Mouse (Mus musculus): ENCODE data around the gene Nfatc2. TPM values are rescaled to one million over a fixed set of nuclear protein-coding genes. Genes with fewer than 3 reads are reported as not detected.

Nfatc2 gene
- polyA plus RNA-seq, 1 experiment = 1.0 TPM

DNA sequence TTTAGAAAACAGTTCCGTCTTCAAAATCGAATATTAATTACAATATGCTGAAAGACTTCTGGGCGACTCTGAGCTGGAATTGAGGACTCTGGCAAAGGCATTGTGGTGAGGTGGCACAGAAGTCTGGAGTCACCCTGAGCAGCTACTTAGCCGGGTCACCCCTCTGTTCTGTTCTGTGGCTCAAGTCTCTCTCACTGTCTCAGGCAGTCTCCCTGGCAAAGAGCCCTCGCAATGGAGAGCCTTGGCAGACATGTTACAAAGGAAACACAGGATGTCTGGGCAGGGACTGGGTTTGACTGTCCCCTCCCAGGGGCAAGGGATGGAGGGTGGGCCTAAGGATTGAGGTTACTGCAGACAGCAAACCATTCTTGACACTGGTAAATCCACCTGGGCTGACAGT is 135.8 kb downstream of the Nfatc2 start:
- TF ChIP-seq FLI1 (IDR thresholded peaks at IDR 0.05; ENCODE audit: low read length) (no peak), GATA1 (IDR thresholded peaks at IDR 0.05; ENCODE audit: borderline replicate concordance, low read length) (no peak)
- H3K4me1 ChIP-seq = peaks cover 45% of the 10 kb centered on the region
- H3K27me3 ChIP-seq (replicated peaks) = peaks cover 43% of the 10 kb centered on the region
- no peaks in the 10 kb centered on the region for H3K36me3 ChIP-seq (replicated peaks; ENCODE audit: low read length)
- no peaks in the 10 kb centered on the region for H3K9me3 ChIP-seq
- H3K4me3 ChIP-seq (replicated peaks) = no peak overlapping the region

DNA sequence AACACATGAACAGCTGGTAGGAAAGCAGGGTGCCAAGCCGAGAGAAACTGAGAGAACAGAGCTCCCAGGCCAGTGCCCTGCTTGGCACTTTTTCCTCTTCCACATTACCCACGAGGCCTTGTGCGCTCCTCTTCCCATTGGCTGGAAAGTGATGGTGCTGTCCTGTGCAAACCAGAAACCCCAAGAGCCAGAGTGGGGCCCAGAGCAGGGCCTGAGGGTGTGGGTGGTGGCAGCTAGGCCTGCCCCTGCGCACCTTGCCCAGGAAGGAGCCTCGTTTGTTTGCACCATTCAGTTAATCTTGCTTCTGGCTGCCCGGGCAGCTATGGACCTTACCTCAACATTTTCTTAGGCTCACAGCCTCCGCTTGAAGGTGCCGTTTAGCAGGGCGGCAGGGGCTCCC is 139.6 kb downstream of the Nfatc2 start:
- Histone ChIP-seq H3K4me3 (replicated peaks) (no peak overlapping the region), H3K4me1 (peaks cover 73% of the 10 kb centered on the region), H3K36me3 (replicated peaks; ENCODE audit: low read length) (no peaks in the 10 kb centered on the region), H3K9me3 (no peaks in the 10 kb centered on the region), H3K27me3 (replicated peaks) (peaks cover 23% of the 10 kb centered on the region)
- no peak for TF ChIP-seq GATA1 (IDR thresholded peaks at IDR 0.05; ENCODE audit: borderline replicate concordance, low read length)
- TF ChIP-seq FLI1 (IDR thresholded peaks at IDR 0.05; ENCODE audit: low read length) = no peak

DNA sequence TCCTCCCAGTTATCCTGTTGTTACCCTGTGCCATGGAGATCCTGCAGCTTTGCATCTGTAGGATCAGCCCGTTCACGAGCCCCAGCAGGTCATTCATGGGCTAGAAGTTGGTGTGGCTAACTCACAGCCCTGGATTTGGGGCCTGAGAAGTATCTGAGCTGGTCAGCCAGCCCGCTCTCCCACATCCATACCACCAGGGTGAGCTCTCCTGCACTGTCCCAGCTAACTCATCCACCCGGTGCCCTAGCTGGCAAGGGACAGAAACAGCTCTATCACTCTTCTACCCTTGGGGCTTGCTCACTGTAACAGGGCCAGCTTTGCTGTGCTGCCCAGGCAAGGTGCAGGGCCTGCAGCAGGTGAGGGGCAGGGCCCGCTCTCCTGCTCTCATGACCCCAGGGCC is 141.8 kb downstream of the Nfatc2 start:
- Histone ChIP-seq H3K27me3 (replicated peaks) (peaks cover 30% of the 10 kb centered on the region), H3K4me1 (peaks cover 80% of the 10 kb centered on the region), H3K4me3 (replicated peaks) (peak overlapping the region; percentile 69), H3K9me3 (0 out of 2 replicates have a peak, but pooled peaks cover 5% of the 10 kb centered on the region), H3K36me3 (replicated peaks; ENCODE audit: low read length) (no peaks in the 10 kb centered on the region)
- TF ChIP-seq FLI1 (IDR thresholded peaks at IDR 0.05; ENCODE audit: low read length) (no peak), GATA1 (IDR thresholded peaks at IDR 0.05; ENCODE audit: borderline replicate concordance, low read length) (no peak)

DNA sequence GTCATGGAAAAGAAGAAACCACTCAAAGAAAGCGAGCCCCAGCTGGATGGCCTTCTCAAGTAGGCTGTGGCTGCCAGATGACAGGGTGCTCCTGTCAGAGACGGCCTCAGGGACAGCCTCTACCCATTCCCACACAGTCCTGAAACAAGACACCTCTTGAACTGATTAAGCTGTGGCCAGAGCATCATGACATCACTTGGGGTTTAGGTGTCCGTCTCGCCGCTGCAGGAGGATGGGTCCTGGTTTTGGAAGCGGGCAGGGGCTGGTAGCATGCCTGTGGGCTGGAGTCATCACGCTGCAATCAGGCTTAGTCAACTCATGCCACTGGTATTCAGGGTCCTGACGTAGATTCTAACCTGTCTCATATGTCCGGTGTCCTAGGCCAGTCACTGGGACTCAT is 142.9 kb downstream of the Nfatc2 start:
- Histone ChIP-seq H3K4me1 (peaks cover 79% of the 10 kb centered on the region), H3K27me3 (replicated peaks) (peaks cover 33% of the 10 kb centered on the region), H3K4me3 (replicated peaks) (no peak overlapping the region), H3K36me3 (replicated peaks; ENCODE audit: low read length) (no peaks in the 10 kb centered on the region), H3K9me3 (peaks cover 12% of the 10 kb centered on the region)
- no peak for TF ChIP-seq GATA1 (IDR thresholded peaks at IDR 0.05; ENCODE audit: borderline replicate concordance, low read length)
- TF ChIP-seq FLI1 (IDR thresholded peaks at IDR 0.05; ENCODE audit: low read length) = no peak

DNA sequence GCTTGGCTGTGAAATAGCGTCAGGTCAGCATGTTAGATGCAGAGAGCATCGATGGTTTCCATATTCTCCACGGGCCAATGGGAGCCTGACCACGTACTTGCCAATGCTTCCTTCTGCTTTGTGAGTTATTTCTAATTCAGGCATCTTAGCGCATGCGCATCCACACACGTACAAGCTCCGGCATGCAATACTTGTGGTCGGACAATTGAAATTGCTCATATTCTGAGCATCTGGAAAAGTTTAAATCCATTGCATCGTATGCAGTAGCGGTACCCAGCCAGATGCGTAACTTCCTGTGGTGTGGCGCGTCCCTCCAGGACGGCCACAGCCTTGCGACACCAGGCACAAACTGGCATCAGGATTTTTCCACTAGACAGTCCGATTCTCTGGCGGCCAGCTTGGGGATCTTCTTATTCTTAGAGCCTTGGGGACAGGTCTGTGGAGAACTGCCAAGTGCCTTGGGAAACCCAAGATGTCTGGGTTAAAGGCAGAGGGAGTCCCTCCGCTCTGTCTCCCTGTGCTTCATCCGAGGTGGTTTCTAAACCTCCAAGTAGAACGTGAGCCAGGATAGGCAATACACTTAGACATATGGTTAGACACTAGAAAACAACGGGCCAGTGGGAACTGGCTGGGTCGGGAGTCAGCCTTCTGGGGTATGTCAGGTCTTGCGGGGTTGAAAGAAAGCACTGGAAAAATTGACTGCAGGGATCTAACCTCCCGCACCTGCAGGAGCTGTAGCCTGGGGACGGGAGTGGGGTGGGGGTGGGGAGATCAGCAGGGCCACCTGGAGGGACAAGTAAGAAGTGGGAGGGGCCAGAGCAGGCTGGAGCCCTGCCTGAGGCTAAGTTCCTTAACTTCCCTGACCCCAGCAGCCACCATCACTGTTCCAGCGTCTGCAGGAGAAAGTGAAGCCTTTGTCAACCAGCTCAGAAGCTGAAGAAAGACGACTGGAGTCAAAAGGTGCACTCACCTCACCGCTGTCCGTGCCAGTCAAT is 149.4 kb downstream of the Nfatc2 start:
- peaks cover 28% of the 10 kb centered on the region for H3K4me1 ChIP-seq
- H3K27me3 ChIP-seq (replicated peaks) = peaks cover 76% of the 10 kb centered on the region
- H3K4me3 ChIP-seq (replicated peaks) = no peak overlapping the region
- TF ChIP-seq GATA1 (IDR thresholded peaks at IDR 0.05; ENCODE audit: borderline replicate concordance, low read length) (no peak), FLI1 (IDR thresholded peaks at IDR 0.05; ENCODE audit: low read length) (no peak)
- H3K36me3 ChIP-seq (replicated peaks; ENCODE audit: low read length) = no peaks in the 10 kb centered on the region
- peaks cover 16% of the 10 kb centered on the region for H3K9me3 ChIP-seq

DNA sequence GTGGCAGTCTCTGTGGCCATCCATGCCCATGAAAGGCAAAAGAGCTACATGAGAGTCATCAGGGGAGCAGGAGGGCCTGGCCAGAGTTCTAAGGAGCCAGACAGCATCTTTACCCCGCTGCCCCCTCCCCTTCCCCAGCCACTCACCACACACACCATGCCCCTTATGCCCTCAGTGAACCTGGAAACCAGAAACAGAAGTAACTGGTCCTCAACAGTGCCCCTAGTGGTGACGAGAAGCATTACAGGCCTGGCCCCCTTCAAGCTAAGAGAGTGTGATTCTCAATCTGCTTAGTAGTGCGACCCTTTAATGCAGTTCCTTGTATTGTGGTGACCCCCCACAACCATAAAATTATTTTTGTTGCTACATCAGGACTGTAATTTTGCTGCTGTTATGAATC is 150.5 kb downstream of the Nfatc2 start:
- H3K4me3 ChIP-seq (replicated peaks) = no peak overlapping the region
- H3K4me1 ChIP-seq = peaks cover 18% of the 10 kb centered on the region; the same call in 1 of the 2 replicates
- no peaks in the 10 kb centered on the region for H3K36me3 ChIP-seq (replicated peaks; ENCODE audit: low read length)
- TF ChIP-seq GATA1 (IDR thresholded peaks at IDR 0.05; ENCODE audit: borderline replicate concordance, low read length) (no peak), FLI1 (IDR thresholded peaks at IDR 0.05; ENCODE audit: low read length) (no peak)
- H3K27me3 ChIP-seq (replicated peaks) = peaks cover 73% of the 10 kb centered on the region
- peaks cover 16% of the 10 kb centered on the region for H3K9me3 ChIP-seq

DNA sequence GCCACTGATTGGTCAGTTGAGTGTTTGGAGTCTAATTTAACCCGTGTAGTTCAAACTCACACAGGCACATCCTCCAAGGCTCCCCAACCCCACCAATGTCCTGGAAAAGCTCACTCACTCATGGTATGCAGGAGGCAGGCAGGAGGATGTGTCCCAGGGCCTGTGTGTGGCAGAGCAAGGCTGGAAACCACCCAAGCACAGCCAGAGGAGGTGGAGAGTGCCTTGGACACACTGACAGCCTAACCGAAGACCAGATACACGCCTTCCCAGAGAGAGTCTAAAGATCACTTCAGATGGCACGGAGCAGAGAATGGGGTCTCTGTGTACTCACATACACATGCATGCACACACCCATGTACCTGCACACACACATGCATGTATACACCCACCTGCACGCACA is 153.4 kb downstream of the Nfatc2 start:
- Histone ChIP-seq H3K27me3 (replicated peaks) (peaks cover 72% of the 10 kb centered on the region), H3K4me3 (replicated peaks) (peak overlapping the region; percentile 44), H3K36me3 (replicated peaks; ENCODE audit: low read length) (no peaks in the 10 kb centered on the region), H3K9me3 (peaks cover 3% of the 10 kb centered on the region; the same call in 1 of the 2 replicates), H3K4me1 (peaks cover 23% of the 10 kb centered on the region)
- TF ChIP-seq GATA1 (IDR thresholded peaks at IDR 0.05; ENCODE audit: borderline replicate concordance, low read length) (no peak), FLI1 (IDR thresholded peaks at IDR 0.05; ENCODE audit: low read length) (no peak)

DNA sequence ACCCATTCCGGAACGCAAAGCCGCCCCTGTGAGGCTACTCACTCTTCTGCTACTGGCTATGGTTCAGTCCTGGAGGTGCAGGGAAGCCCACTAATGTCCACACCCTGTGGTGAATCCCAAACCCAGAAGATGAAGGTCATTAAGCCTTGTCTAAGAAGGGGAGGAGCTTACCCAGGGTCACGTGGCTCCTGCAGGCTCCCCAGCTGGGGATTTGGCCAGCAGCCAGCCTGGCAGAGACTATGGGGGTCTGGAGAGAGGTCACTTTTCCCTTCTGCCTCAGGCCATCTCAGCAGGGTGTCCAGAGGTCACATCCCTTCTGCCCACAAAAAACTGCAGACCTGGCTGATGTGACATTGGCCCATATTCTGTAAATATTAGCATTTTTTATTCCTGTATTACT is 153.9 kb downstream of the Nfatc2 start:
- Histone ChIP-seq H3K9me3 (peaks cover 4% of the 10 kb centered on the region), H3K4me3 (replicated peaks) (no peak overlapping the region), H3K27me3 (replicated peaks) (peaks cover 69% of the 10 kb centered on the region), H3K4me1 (peaks cover 23% of the 10 kb centered on the region), H3K36me3 (replicated peaks; ENCODE audit: low read length) (no peaks in the 10 kb centered on the region)
- TF ChIP-seq FLI1 (IDR thresholded peaks at IDR 0.05; ENCODE audit: low read length) (no peak), GATA1 (IDR thresholded peaks at IDR 0.05; ENCODE audit: borderline replicate concordance, low read length) (no peak)

DNA sequence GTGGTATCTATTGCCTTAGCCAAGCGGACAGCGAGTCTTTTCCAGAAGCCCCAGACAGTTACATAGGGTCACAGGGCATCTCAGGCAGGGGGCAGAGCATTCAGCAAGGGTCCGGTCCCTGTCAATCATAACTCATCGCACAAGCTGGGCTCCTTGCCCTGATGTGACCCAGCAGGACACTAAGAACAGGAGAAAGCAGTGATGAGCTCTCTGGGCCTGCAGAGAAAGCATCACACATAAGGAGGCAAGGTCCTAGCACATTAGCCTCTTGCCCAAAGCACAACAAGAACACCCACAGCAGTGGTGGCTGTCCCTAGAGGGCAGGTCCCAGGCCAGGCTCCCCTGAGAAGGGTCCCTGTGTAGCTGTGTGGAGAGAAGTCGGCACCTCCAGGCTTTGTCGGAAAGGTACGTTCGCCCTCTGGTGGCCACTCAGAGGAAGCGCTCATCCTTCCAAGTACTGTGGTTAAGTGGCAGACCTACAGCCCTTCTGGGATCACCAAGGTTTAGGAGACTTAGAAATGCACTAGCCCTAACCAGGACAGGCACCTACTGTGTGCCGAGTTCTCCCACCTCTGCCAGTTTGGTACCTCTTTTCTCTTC is 156.1 kb downstream of the Nfatc2 start:
- peaks cover 20% of the 10 kb centered on the region for H3K4me1 ChIP-seq
- peaks cover 26% of the 10 kb centered on the region for H3K9me3 ChIP-seq
- H3K36me3 ChIP-seq (replicated peaks; ENCODE audit: low read length) = no peaks in the 10 kb centered on the region
- H3K27me3 ChIP-seq (replicated peaks) = peaks cover 62% of the 10 kb centered on the region
- TF ChIP-seq FLI1 (IDR thresholded peaks at IDR 0.05; ENCODE audit: low read length) (no peak), GATA1 (IDR thresholded peaks at IDR 0.05; ENCODE audit: borderline replicate concordance, low read length) (no peak)
- no peak overlapping the region for H3K4me3 ChIP-seq (replicated peaks)

DNA sequence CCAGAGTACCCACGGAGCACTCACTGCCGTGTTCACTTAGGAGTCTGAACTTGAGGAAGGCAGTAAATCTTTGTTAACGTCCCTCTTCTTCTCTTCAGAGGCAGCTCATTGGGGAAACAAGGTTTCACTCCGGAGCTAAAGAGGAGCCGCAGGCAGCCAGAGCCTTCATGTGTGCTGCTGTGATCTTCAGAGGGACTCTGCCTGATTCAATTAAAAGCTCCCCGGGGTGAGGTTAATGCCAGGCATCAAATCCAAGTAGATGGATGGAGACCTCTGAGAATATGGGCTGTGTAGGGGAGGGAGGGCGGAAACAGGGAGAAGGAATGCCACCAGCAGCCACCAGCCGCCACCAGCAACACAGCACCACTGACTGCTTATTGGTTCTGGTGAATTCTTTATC is 157.3 kb downstream of the Nfatc2 start:
- no peak overlapping the region for H3K4me3 ChIP-seq (replicated peaks)
- H3K27me3 ChIP-seq (replicated peaks) = peaks cover 60% of the 10 kb centered on the region
- H3K36me3 ChIP-seq (replicated peaks; ENCODE audit: low read length) = no peaks in the 10 kb centered on the region
- peaks cover 20% of the 10 kb centered on the region for H3K4me1 ChIP-seq
- H3K9me3 ChIP-seq = peaks cover 35% of the 10 kb centered on the region
- TF ChIP-seq GATA1 (IDR thresholded peaks at IDR 0.05; ENCODE audit: borderline replicate concordance, low read length) (no peak), FLI1 (IDR thresholded peaks at IDR 0.05; ENCODE audit: low read length) (no peak)

All from megakaryocyte, embryonic 14.5 days (primary cell).